Mouse (Mus musculus) bone marrow, adult 2 months (tissue): ENCODE data around the gene Dpp4. TPM values are rescaled to one million over a fixed set of nuclear protein-coding genes. Genes with fewer than 3 reads are reported as not detected.
A peak's percentile ranks its signal among the peaks of the same experiment; 100 is the strongest.

ENCODE experiments used
- H3K27ac ChIP-seq: fragments of 200-500 bp; 2 replicates; pipeline ENCODE4 v1.5.1; 2012; ENCODE audit warnings: low read depth, mild to moderate bottlenecking, control low read depth, inconsistent platforms, low read length; ENCODE audit not compliant: control insufficient read depth, poor library complexity, insufficient read depth
- H3K4me1 ChIP-seq: fragments of 200-500 bp; 2 replicates; pipeline ENCODE4 v1.6.1; 2011; ENCODE audit warnings: low read length; ENCODE audit not compliant: control insufficient read depth, insufficient read depth
- H3K4me3 ChIP-seq: fragments of 200-500 bp; replicated peaks from 2 replicates; pipeline ENCODE3; 2011; ENCODE audit warnings: mild to moderate bottlenecking, low read depth, low read length, control low read depth; ENCODE audit not compliant: control insufficient read depth
- CTCF ChIP-seq: fragments of 200-500 bp; IDR thresholded peaks from 2 replicates; pipeline ENCODE4 v1.5.1; 2011; ENCODE audit warnings: low read length, control low read depth; ENCODE audit not compliant: control insufficient read depth, insufficient read depth
- POLR2A ChIP-seq: fragments of 200-500 bp; IDR thresholded peaks from 2 replicates; pipeline ENCODE4 v1.6.1; 2011; ENCODE audit warnings: low read depth, mild to moderate bottlenecking, control low read depth, low read length, borderline replicate concordance; ENCODE audit not compliant: control insufficient read depth
- WGBS: fragments of 180-500 bp; shearing (Covaris S2); methylation state at CpG from one replicate; pipeline ENCODE4 v1.1.7; 2018; 5-methylcytosine and 5-hydroxymethylcytosine counted together
- polyA plus RNA-seq: library from polyadenylated mRNA; stranded (reverse); fragments of >200 nt; gene quantifications from 2 replicates; pipeline ENCODE4 v1.2.4, GENCODE M21; 2011; ENCODE audit warnings: low replicate concordance; ENCODE audit not compliant: missing spikeins, insufficient read depth, insufficient read length

Dpp4 gene
- 6.1 and 8.0 TPM in 2 replicates for polyA plus RNA-seq

GRCm38 (mm10) chr2:62412081-62412821 is at the start of gene Dpp4:
Dpp4 (minus strand) TSS chr2:62412231.
- 15% methylated on average over 13 of the region's 13 CpGs for WGBS
- TF ChIP-seq CTCF (no peak), POLR2A (no peak)
- Histone ChIP-seq H3K4me1 (peaks cover 2% of the 10 kb centered on the region; the same call in 1 of the 2 replicates), H3K4me3 (peak within 1 kb of the TSS; percentile 70), H3K27ac (peak within 1 kb of the TSS; percentile 90)

- Histone ChIP-seq H3K27ac (no peak overlapping the region), H3K4me3 (no peak overlapping the region), H3K4me1 (no peaks in the 10 kb centered on the region; the same call in 1 of the 2 replicates)
- TF ChIP-seq POLR2A (no peak), CTCF (no peak)
- WGBS = 48% methylated on average over 12 of the region's 12 CpGs
Observed at GRCm38 (mm10) chr2:62460815-62461450, 48.9 kb upstream of the Dpp4 start.

GRCm38 (mm10) chr2:62460231-62460710 is 48.2 kb upstream of the Dpp4 start:
- WGBS = 3% methylated on average over 7 of the region's 7 CpGs
- TF ChIP-seq CTCF (no peak), POLR2A (no peak)
- Histone ChIP-seq H3K4me3 (no peak overlapping the region), H3K27ac (no peak overlapping the region), H3K4me1 (no peaks in the 10 kb centered on the region; the same call in 1 of the 2 replicates)

- Histone ChIP-seq H3K4me1 (no peaks in the 10 kb centered on the region; the same call in 1 of the 2 replicates), H3K27ac (no peak overlapping the region), H3K4me3 (no peak overlapping the region)
- TF ChIP-seq POLR2A = no peak
- TF ChIP-seq CTCF = no peak
- WGBS = 52% methylated on average over 18 of the region's 18 CpGs
Observed at GRCm38 (mm10) chr2:62459241-62460174, 47.5 kb upstream of the Dpp4 start.

- Histone ChIP-seq H3K4me3 (no peak overlapping the region), H3K4me1 (no peaks in the 10 kb centered on the region; the same call in 1 of the 2 replicates), H3K27ac (no peak overlapping the region)
- WGBS = 30% methylated on average over 9 of the region's 9 CpGs
- TF ChIP-seq POLR2A (no peak), CTCF (no peak)
Observed at GRCm38 (mm10) chr2:62458070-62458469, 46.0 kb upstream of the Dpp4 start.

- H3K4me3 ChIP-seq = no peak overlapping the region
- TF ChIP-seq POLR2A = no peak
- TF ChIP-seq CTCF = no peak
- H3K4me1 ChIP-seq = no peaks in the 10 kb centered on the region; the same call in 1 of the 2 replicates
- WGBS = 82% methylated on average over 11 of the region's 11 CpGs
- no peak overlapping the region for H3K27ac ChIP-seq
Observed at GRCm38 (mm10) chr2:62454991-62455390, 43.0 kb upstream of the Dpp4 start.

GRCm38 (mm10) chr2:62454033-62454432 is 42.0 kb upstream of the Dpp4 start:
- WGBS = 78% methylated on average over 6 of the region's 6 CpGs
- TF ChIP-seq CTCF (no peak), POLR2A (no peak)
- H3K4me1 ChIP-seq = no peaks in the 10 kb centered on the region; the same call in 1 of the 2 replicates
- H3K4me3 ChIP-seq = no peak overlapping the region
- H3K27ac ChIP-seq = no peak overlapping the region

- no peak overlapping the region for H3K4me3 ChIP-seq
- H3K4me1 ChIP-seq = no peaks in the 10 kb centered on the region; the same call in 1 of the 2 replicates
- H3K27ac ChIP-seq = no peak overlapping the region
- no peak for TF ChIP-seq POLR2A
- TF ChIP-seq CTCF = no peak
- 75% methylated on average over 6 of the region's 6 CpGs for WGBS
Observed at GRCm38 (mm10) chr2:62450364-62450763, 38.3 kb upstream of the Dpp4 start.
